9 mouse cellular contexts compared by ENCODE assay signal in genomic region chr7:34938636-34939261, GRCm38 (mm10). TPM values are rescaled to one million over a fixed set of nuclear protein-coding genes. Genes with fewer than 3 reads are reported as not detected.
DNase-seq lines count a peak whose midpoint lies in the region; ATAC-seq and TF ChIP-seq lines count a peak whose summit lies in the region.
"Had no signal": no experiment of that assay in that cellular context is flagged by ENCODE, and none has a peak within 500 bp of the region (broad histone marks: within the 10 kb centered on the region; RNA-seq: fewer than 3 reads in every experiment).

No protein-coding gene starts in this region.

- ATAC-seq in midbrain, embryonic 13.5 days, result peak; percentile 38

- peaks cover 20% of the 10 kb centered on the region for H3K36me3 ChIP-seq in midbrain, embryonic 13.5 days
- no peaks in the 10 kb centered on the region for H3K36me3 ChIP-seq in thymus, adult 2 months (ENCODE audit: control insufficient read depth, insufficient read depth, low read length)

- H3K4me3 ChIP-seq in midbrain, embryonic 13.5 days (replicated peaks), result no peak overlapping the region
- H3K4me3 ChIP-seq in thymus, adult 2 months (ENCODE audit: control insufficient read depth, insufficient read depth, low read length), result no peak overlapping the region
- H3K4me3 ChIP-seq: erythroblast, embryonic 14.5 days; lung, embryonic 15.5 days had no signal

- intact Hi-C loops in left cerebral cortex, postnatal 36 days (cut with DNase I), result no loop called here

- WGBS in midbrain, embryonic 13.5 days, result 13% methylated on average over 6 of the region's 7 CpGs
- 96% methylated on average over 7 of the region's 7 CpGs for WGBS in thymus, adult 2 months

- TF ChIP-seq POLR2A in brain, embryonic 14.5 days (IDR thresholded peaks at IDR 0.05; ENCODE audit: borderline replicate concordance, extremely low read depth, insufficient read depth, insufficient read length, poor library complexity, severe bottlenecking), result no peak
- no peak for TF ChIP-seq POLR2A in thymus, adult 2 months (IDR thresholded peaks at IDR 0.05; ENCODE audit: control insufficient read depth, extremely low read depth, insufficient read depth, low read length, poor library complexity)

- H3K9ac ChIP-seq in midbrain, embryonic 13.5 days (replicated peaks), result 0 out of 2 replicates have a peak overlapping the region, but pooled peaks have one; percentile 19
- H3K9ac ChIP-seq: lung, embryonic 15.5 days had no signal

- DNase-seq in Muller cell, postnatal 12 days (ENCODE audit: inconsistent ontology term), result peak; percentile 27
- DNase-seq in brain, embryonic 14.5 days (ENCODE audit: low read depth), result peak; percentile 27
- peak; percentile 12 for DNase-seq in forelimb bud, embryonic 11.5 days (ENCODE audit: low read depth, low spot score)
- no peak for DNase-seq in thymus, adult 2 months
- no peak for DNase-seq in cerebellum, adult 18-20 months
- DNase-seq in left cerebral cortex, postnatal 36 days (ENCODE audit: low spot score in 2 of 2), result no peak

- peaks cover 5% of the 10 kb centered on the region for H3K9me3 ChIP-seq in midbrain, embryonic 13.5 days

- H3K4me1 ChIP-seq in midbrain, embryonic 13.5 days (replicated peaks), result peaks cover 47% of the 10 kb centered on the region
- peaks cover 8% of the 10 kb centered on the region for H3K4me1 ChIP-seq in thymus, adult 2 months (replicated peaks; ENCODE audit: control insufficient read depth, insufficient read depth, low read length)
- H3K4me1 ChIP-seq: lung, embryonic 15.5 days had no signal

- no peak overlapping the region for H3K4me2 ChIP-seq in midbrain, embryonic 13.5 days (replicated peaks)
- H3K4me2 ChIP-seq: lung, embryonic 15.5 days had no signal

- peak overlapping the region; percentile 83 for H3K27ac ChIP-seq in midbrain, embryonic 13.5 days
- no peak overlapping the region; the same call in 1 of the 2 replicates for H3K27ac ChIP-seq in thymus, adult 2 months (ENCODE audit: control insufficient read depth, insufficient read depth, low read length)
- H3K27ac ChIP-seq: lung, embryonic 15.5 days had no signal

- TF ChIP-seq CTCF in brain, embryonic 14.5 days (IDR thresholded peaks at IDR 0.05; ENCODE audit: borderline replicate concordance, extremely low read depth, insufficient read depth, insufficient read length), result no peak
- no peak for TF ChIP-seq CTCF in thymus, adult 2 months (IDR thresholded peaks at IDR 0.05; ENCODE audit: borderline replicate concordance, control insufficient read depth, extremely low read depth, insufficient read depth, low read length, poor library complexity)

- no peaks in the 10 kb centered on the region for H3K27me3 ChIP-seq in midbrain, embryonic 13.5 days
- no peaks in the 10 kb centered on the region for H3K27me3 ChIP-seq in thymus, adult 2 months (ENCODE audit: control insufficient read depth, insufficient read depth, low read length)
- H3K27me3 ChIP-seq: lung, embryonic 15.5 days had no signal

RNA-seq across cellular contexts. Expression of gene Pepd, which starts 26.6 kb away (rescaled TPM):
- 41.6 and 46.9 TPM in 2 replicates for polyA plus RNA-seq in brain, embryonic 14.5 days (2012; rRNA removed)
- 55.5 and 56.0 TPM in 2 replicates for polyA plus RNA-seq in midbrain, embryonic 13.5 days (2015; fragmentation: Nextera tagmentation; extraction: Ambion mirVana)
- 77.0 and 87.6 TPM in 2 replicates for polyA plus RNA-seq in thymus, adult 2 months (2012; rRNA removed)
- 10 to 100 TPM; 29.5 to 31.3 TPM for total RNA-seq in left cerebral cortex, postnatal 36 days (2021)

Comparison
In these comparisons a context has a peak if more than half of its experiments do, and no peak if none do; other contexts are left out.
1. DNase-seq: peak in Muller cell, postnatal 12 days (single experiment), brain, embryonic 14.5 days (single experiment) and forelimb bud, embryonic 11.5 days (single experiment); none in thymus, adult 2 months (single experiment), cerebellum, adult 18-20 months (0 of 2) and left cerebral cortex, postnatal 36 days (0 of 2).